Mouse (Mus musculus): ENCODE data around the gene Kif5c. TPM values are rescaled to one million over a fixed set of nuclear protein-coding genes. Genes with fewer than 3 reads are reported as not detected.

Kif5c gene
- total RNA-seq, 2 experiments from 2014 or later = 567 to 594 TPM

DNA sequence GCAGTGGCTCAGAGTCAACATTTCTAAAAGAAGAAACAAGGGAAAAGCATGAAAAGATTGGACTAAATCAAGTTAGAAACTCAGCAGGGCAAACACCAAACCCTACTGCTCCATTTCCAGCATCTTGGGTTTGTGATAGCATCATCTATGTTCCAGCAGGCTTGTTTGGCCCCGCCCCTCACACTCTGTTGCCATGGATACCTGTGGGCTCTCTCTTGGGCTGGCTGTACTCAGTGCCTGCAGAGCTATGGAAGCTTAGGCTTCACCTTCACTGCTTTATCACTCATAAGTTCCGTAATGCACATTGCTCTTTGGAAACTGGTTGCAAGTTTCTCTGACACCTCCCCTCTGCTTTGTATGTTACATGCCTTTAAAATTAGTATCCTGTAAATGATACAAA lies 136.0 kb downstream of the Kif5c start:
- intact Hi-C loops (cut with DNase I) = no loop called here
- TF ChIP-seq CTCF (IDR thresholded peaks at IDR 0.05) = no peak
- DNase-seq (ENCODE audit: extremely low spot score in 1 of 2, low spot score in 2 of 2) = peak; percentile 46 to 59
- Histone ChIP-seq H3K27ac (no peak overlapping the region), H3K4me3 (no peak overlapping the region)

DNA sequence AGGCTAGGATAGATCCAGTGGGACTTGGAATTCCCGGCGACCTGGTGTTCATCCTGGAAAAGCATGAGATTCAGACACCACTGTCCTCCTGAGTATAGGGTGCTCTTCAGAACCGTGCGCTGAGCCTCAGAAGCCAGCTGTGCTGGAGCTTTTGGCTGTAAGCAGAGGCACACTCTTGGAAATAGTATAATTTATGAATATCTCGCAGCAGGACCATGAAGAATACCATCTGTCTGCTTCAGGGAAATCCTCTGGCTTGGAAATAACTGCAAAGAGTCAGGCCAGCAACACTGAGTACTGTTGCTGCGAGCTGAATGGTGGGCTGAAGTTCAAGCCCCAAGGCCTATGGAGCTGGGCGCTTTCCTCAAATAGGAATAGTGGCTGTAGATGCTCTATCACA lies 138.5 kb downstream of the Kif5c start:
- Histone ChIP-seq H3K27ac (no peak overlapping the region), H3K4me3 (no peak overlapping the region)
- TF ChIP-seq CTCF (IDR thresholded peaks at IDR 0.05) = no peak
- intact Hi-C loops (cut with DNase I) = no loop called here
- no peak for DNase-seq (ENCODE audit: extremely low spot score in 1 of 2, low spot score in 2 of 2)

DNA sequence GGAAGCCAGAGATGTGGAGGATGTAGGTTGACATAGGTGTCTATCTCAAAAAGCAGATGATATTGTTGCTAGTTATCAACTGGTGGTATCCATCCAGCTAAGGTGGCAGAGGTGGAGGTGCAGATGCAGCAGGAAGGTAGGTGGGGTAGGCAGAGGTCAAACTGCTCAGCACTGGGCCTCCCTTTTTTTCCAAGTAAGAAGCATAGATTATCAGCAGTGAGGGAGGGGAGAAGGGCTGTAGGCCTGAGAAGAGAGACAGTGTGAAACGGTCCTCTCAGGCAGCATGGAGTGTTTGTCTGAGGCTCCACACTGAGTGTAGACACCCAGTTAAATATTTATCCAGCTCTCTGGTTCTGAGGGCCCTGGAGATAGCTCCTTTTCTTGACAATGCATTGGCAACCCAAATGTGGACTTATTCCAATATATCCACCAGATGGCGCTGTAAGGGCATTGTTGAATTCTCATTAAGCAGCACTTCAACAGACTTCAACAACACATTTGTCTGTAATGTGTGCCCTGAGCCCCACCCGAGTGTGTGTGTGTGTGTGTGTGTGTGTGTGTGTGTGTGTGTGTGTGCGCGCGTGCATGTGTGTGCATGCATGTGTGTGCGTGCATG lies 145.3 kb downstream of the Kif5c start:
- Histone ChIP-seq H3K27ac (no peak overlapping the region), H3K4me3 (no peak overlapping the region)
- peak; percentile 66 for TF ChIP-seq CTCF (IDR thresholded peaks at IDR 0.05)
- intact Hi-C loops (cut with DNase I) = loop anchor here (1.0 kb wide), 1 partner anchor 508 kb away; no protein-coding TSS in a partner anchor
- DNase-seq (ENCODE audit: extremely low spot score in 1 of 2, low spot score in 2 of 2) = no peak

DNA sequence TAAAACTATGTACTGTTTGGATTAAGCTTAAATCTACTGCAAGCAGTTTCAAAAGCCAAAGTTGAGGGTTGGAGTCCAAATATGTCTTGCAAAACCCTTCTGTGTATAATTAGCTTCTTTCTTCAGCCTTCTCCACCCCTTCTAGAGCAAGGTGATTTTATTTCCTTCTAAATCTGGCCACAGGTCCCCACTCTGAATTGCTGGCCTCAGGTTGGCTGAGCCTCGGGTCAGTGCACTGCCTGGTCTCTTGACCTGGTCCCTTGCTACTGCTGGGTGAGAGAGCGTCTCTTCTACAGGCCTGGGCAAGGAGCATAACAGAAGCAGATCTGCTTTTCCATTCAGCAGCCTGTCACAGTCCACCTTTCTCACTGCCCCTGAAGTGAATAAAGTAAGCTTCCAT lies 149.8 kb downstream of the Kif5c start:
- intact Hi-C loops (cut with DNase I) = no loop called here
- Histone ChIP-seq H3K27ac (no peak overlapping the region), H3K4me3 (no peak overlapping the region)
- no peak for TF ChIP-seq CTCF (IDR thresholded peaks at IDR 0.05)
- no peak for DNase-seq (ENCODE audit: extremely low spot score in 1 of 2, low spot score in 2 of 2)

DNA sequence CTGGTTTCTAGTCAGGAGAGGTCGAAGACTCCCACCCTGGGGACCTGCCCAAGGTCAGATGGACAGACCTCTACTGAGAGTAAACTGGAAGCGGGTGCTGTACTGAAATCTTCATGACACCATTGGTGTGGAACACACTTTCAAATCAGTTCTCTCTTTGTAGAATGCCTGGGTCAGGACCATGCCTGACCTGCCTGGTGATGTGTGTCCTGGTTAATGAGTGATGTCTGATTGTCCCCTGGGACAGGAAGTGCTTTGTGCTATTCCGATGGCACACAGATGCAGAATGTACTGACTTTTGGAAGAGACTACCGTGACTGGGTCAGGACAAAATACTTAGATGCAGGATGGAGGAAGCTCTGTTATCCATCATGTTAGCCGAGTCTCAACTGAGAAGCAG lies 151.3 kb downstream of the Kif5c start:
- Histone ChIP-seq H3K27ac (no peak overlapping the region), H3K4me3 (no peak overlapping the region)
- intact Hi-C loops (cut with DNase I) = loop anchor here (10.0 kb wide), 1 partner anchor 274 kb away; no protein-coding TSS in a partner anchor
- DNase-seq (ENCODE audit: extremely low spot score in 1 of 2, low spot score in 2 of 2) = no peak
- TF ChIP-seq CTCF (IDR thresholded peaks at IDR 0.05) = no peak

DNA sequence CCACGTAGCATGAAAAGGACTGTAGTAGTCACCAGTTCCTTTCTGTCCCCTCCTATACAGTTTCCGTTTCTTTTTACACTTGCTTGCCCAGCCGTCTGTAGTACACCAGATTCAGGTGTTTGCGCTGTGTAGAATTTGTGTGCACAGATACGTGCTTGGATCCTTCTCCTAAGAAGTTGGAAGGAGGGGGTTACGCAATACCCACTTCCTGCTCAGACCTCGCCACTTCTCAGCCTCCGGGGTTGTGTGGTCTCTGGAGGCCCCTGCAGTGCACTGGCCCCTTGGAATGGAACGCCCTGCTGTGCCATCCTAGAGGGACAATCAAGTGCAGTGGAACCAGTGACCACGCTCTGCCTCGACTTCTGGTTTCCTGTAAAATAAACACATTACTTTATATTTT lies 152.1 kb downstream of the Kif5c start:
- intact Hi-C loops (cut with DNase I) = loop anchor here (10.0 kb wide), 1 partner anchor 274 kb away; no protein-coding TSS in a partner anchor
- no peak for DNase-seq (ENCODE audit: extremely low spot score in 1 of 2, low spot score in 2 of 2)
- Histone ChIP-seq H3K27ac (no peak overlapping the region), H3K4me3 (no peak overlapping the region)
- no peak for TF ChIP-seq CTCF (IDR thresholded peaks at IDR 0.05)

GRCm38 (mm10) chr2:49773194-49773931 lies 154.3 kb downstream of the Kif5c start:
- DNase-seq (ENCODE audit: extremely low spot score in 1 of 2, low spot score in 2 of 2) = no peak
- H3K27ac ChIP-seq = no peak overlapping the region
- H3K4me3 ChIP-seq = no peak overlapping the region
- no peak for TF ChIP-seq CTCF (IDR thresholded peaks at IDR 0.05)
- intact Hi-C loops (cut with DNase I) = loop anchor here (10.0 kb wide), 1 partner anchor 271 kb away; no protein-coding TSS in a partner anchor

DNA sequence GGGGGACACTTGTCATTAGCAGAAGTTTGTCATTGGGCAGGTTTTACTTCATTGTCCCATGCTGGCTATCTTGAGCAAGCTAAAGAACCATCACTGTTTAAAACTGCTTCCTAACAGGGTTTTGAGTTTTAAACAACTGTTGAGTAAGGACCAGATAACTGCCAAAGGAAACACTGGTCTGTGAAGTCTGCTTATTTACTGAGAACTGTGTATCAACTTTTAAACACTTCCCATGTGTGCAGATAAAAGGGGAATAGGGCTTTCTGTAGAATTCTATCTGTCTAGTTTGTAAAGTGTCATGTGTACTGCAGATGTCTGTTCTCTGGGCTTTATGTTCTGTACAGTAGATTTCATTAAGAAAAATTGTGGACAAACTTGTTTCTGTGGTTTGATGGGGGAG lies 155.1 kb downstream of the Kif5c start:
- intact Hi-C loops (cut with DNase I) = loop anchor here (10.0 kb wide), 1 partner anchor 271 kb away; no protein-coding TSS in a partner anchor
- no peak for DNase-seq (ENCODE audit: extremely low spot score in 1 of 2, low spot score in 2 of 2)
- H3K27ac ChIP-seq = no peak overlapping the region
- H3K4me3 ChIP-seq = no peak overlapping the region
- TF ChIP-seq CTCF (IDR thresholded peaks at IDR 0.05) = no peak

- DNase-seq (ENCODE audit: extremely low spot score in 1 of 2, low spot score in 2 of 2) = no peak
- intact Hi-C loops (cut with DNase I) = loop anchor here (10.0 kb wide), 1 partner anchor 270 kb away; no protein-coding TSS in a partner anchor
These were observed 156.1 kb downstream of the Kif5c start for GRCm38 (mm10) chr2:49775187-49775586.

GRCm38 (mm10) chr2:49775735-49776134 lies 156.6 kb downstream of the Kif5c start:
- no peak overlapping the region for H3K27ac ChIP-seq
- no peak overlapping the region for H3K4me3 ChIP-seq
- intact Hi-C loops (cut with DNase I) = loop anchor here (10.0 kb wide), 1 partner anchor 269 kb away; no protein-coding TSS in a partner anchor
- DNase-seq (ENCODE audit: extremely low spot score in 1 of 2, low spot score in 2 of 2) = no peak
- peak; percentile 56 for TF ChIP-seq CTCF (IDR thresholded peaks at IDR 0.05)

More at GRCm38 (mm10) chr2:49775187-49775586, 156.1 kb downstream of the Kif5c start:
- no peak for TF ChIP-seq CTCF (IDR thresholded peaks at IDR 0.05)
- Histone ChIP-seq H3K4me3 (no peak overlapping the region), H3K27ac (no peak overlapping the region)

DNA sequence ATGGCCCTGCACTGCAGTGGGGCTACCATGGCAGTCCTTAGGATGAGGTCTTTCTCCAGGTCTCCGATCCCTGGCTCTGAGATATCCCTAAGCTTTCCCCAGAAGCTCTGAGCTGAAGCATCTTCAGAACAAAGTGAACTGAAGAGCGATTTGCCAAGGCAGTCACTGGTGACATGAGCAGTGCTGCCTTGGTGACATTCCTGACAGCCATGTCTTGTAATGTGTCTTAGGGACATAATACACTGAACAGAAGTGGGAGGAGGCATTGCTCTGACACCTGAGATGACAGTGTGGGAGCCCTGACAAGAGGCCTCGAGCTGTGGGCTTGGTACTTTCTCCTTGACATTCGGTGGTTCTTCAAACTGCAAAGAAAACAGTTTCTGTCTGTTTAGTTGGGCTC lies 157.3 kb downstream of the Kif5c start:
- no peak overlapping the region for H3K27ac ChIP-seq
- DNase-seq (ENCODE audit: extremely low spot score in 1 of 2, low spot score in 2 of 2) = no peak
- no peak for TF ChIP-seq CTCF (IDR thresholded peaks at IDR 0.05)
- H3K4me3 ChIP-seq = no peak overlapping the region
- intact Hi-C loops (cut with DNase I) = loop anchor here (10.0 kb wide), 1 partner anchor 268 kb away; no protein-coding TSS in a partner anchor

DNA sequence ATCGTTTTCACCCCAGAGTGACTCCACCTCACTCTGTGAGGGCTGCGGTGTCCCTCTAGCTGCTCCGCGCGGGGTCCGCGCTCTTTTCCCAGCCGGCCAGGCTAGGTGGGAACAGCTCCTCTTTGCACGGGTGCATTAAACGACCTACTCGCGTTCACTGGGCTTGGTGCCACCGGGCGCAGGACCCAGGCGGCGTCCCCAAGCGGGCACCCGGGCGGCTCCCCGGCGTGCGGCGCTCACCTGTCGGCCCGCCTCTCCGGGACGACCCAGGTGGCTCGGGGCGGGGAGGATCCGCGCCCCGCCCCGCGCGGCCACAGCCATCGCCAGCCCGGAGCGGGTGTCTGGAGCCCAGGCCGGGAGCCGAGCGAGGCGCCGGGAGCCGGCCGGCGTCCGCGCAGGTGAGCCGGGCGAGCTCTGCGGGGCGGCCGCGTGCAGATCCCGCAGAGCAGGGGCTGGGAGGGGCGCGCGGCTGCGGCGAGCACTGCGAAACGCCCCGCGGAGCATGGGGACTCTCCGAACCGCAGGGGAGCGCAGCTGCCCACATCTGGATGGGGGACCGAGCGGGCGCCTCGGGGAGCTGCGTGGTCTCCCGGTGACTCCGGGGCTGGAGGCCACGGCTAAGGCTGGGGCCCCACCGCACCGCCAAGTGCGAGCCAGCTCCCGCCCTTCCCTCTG lies 168.4 kb downstream of the Kif5c start, which contains the start of gene Lypd6b:
Lypd6b (plus strand) TSS at position 313 of the 675 bp plus-strand sequence.
- Histone ChIP-seq H3K27ac (peak within 1 kb of the TSS; percentile 53), H3K4me3 (peak within 1 kb of the TSS; percentile 68)
- peak in 1 of 2 experiments; percentile 24 for DNase-seq (ENCODE audit: extremely low spot score in 1 of 2, low spot score in 2 of 2)
- TF ChIP-seq CTCF (IDR thresholded peaks at IDR 0.05) = no peak
- intact Hi-C loops (cut with DNase I) = no loop called here
